In genomic region chr7:89677850-89678249, GRCm38 (mm10) we compare ENCODE assay signal across 23 mouse cellular contexts. TPM values are rescaled to one million over a fixed set of nuclear protein-coding genes. Genes with fewer than 3 reads are reported as not detected.
A peak's percentile ranks its signal among the peaks of the same experiment; 100 is the strongest.
DNase-seq lines count a peak whose midpoint lies in the region; ATAC-seq and TF ChIP-seq lines count a peak whose summit lies in the region.
"Had no signal": no experiment of that assay in that cellular context is flagged by ENCODE, and none has a peak within 500 bp of the region (broad histone marks: within the 10 kb centered on the region; RNA-seq: fewer than 3 reads in every experiment).

No protein-coding gene starts in this region.

- H3K9me3 ChIP-seq in hindbrain, embryonic 15.5 days: no peaks in the 10 kb centered on the region
- no peaks in the 10 kb centered on the region for H3K9me3 ChIP-seq in hindbrain, embryonic 13.5 days
- no peaks in the 10 kb centered on the region for H3K9me3 ChIP-seq in midbrain, postnatal 0 days (ENCODE audit: low read length)
- H3K9me3 ChIP-seq in midbrain, embryonic 13.5 days: no peaks in the 10 kb centered on the region
- no peaks in the 10 kb centered on the region for H3K9me3 ChIP-seq in forebrain, embryonic 11.5 days (ENCODE audit: control insufficient read depth, low read length)
- no peaks in the 10 kb centered on the region for H3K9me3 ChIP-seq in kidney, embryonic 15.5 days (replicated peaks)
- H3K9me3 ChIP-seq: neural tube, embryonic 12.5 days had no signal

- 54% methylated on average over 1 of the region's 1 CpGs for WGBS in hindbrain, embryonic 15.5 days
- 73% methylated on average over 1 of the region's 1 CpGs for WGBS in hindbrain, embryonic 13.5 days
- 77% methylated on average over 1 of the region's 1 CpGs for WGBS in midbrain, postnatal 0 days
- 65% methylated on average over 1 of the region's 1 CpGs for WGBS in midbrain, embryonic 13.5 days
- 23% methylated on average over 1 of the region's 1 CpGs for WGBS in forebrain, embryonic 11.5 days
- 74% methylated on average over 1 of the region's 1 CpGs for WGBS in kidney, embryonic 15.5 days

- H3K36me3 ChIP-seq in hindbrain, embryonic 15.5 days: no peaks in the 10 kb centered on the region
- no peaks in the 10 kb centered on the region for H3K36me3 ChIP-seq in hindbrain, embryonic 13.5 days
- H3K36me3 ChIP-seq in midbrain, postnatal 0 days (ENCODE audit: insufficient read depth, low read length): no peaks in the 10 kb centered on the region
- no peaks in the 10 kb centered on the region for H3K36me3 ChIP-seq in midbrain, embryonic 13.5 days
- H3K36me3 ChIP-seq in forebrain, embryonic 11.5 days (ENCODE audit: control insufficient read depth, insufficient read depth, low read length): no peaks in the 10 kb centered on the region
- H3K36me3 ChIP-seq in kidney, embryonic 15.5 days: no peaks in the 10 kb centered on the region
- H3K36me3 ChIP-seq: neural tube, embryonic 12.5 days had no signal

- peak; percentile 20 for DNase-seq in midbrain, postnatal 0 days (ENCODE audit: low spot score)
- DNase-seq in forebrain, embryonic 11.5 days (ENCODE audit: low spot score): no peak
- DNase-seq in spleen, adult 12 weeks (ENCODE audit: low spot score): no peak
- DNase-seq: adrenal gland, postnatal 14 days; cerebellum, adult 11-12 months; cerebellum, postnatal 25 days; embryo, embryonic 11 days; gastrocnemius, postnatal 25 days; kidney, adult 8-10 months; lung, adult 2 months; spleen, adult 18-20 months; thymus, postnatal 25 days had no signal

- no peaks in the 10 kb centered on the region for H3K4me1 ChIP-seq in hindbrain, embryonic 15.5 days (replicated peaks)
- no peaks in the 10 kb centered on the region; the same call in 1 of the 2 replicates for H3K4me1 ChIP-seq in hindbrain, embryonic 13.5 days (replicated peaks)
- 0 out of 2 replicates have a peak, but pooled peaks cover 4% of the 10 kb centered on the region for H3K4me1 ChIP-seq in midbrain, postnatal 0 days (ENCODE audit: insufficient read depth, low read length)
- H3K4me1 ChIP-seq in midbrain, embryonic 13.5 days (replicated peaks): no peaks in the 10 kb centered on the region
- 0 out of 2 replicates have a peak, but pooled peaks cover 5% of the 10 kb centered on the region for H3K4me1 ChIP-seq in forebrain, embryonic 11.5 days (replicated peaks; ENCODE audit: control insufficient read depth, insufficient read depth, low read length)
- H3K4me1 ChIP-seq in kidney, embryonic 15.5 days: no peaks in the 10 kb centered on the region
- H3K4me1 ChIP-seq: neural tube, embryonic 12.5 days had no signal

- H3K27me3 ChIP-seq in hindbrain, embryonic 15.5 days: no peaks in the 10 kb centered on the region
- H3K27me3 ChIP-seq in hindbrain, embryonic 13.5 days: no peaks in the 10 kb centered on the region
- H3K27me3 ChIP-seq in midbrain, postnatal 0 days (ENCODE audit: insufficient read depth, low read length): no peaks in the 10 kb centered on the region
- no peaks in the 10 kb centered on the region for H3K27me3 ChIP-seq in midbrain, embryonic 13.5 days
- no peaks in the 10 kb centered on the region for H3K27me3 ChIP-seq in forebrain, embryonic 11.5 days (ENCODE audit: control insufficient read depth, insufficient read depth, low read length)
- no peaks in the 10 kb centered on the region for H3K27me3 ChIP-seq in kidney, embryonic 15.5 days
- H3K27me3 ChIP-seq: neural tube, embryonic 12.5 days had no signal

- no peak for TF ChIP-seq CTCF in midbrain, postnatal 0 days (IDR thresholded peaks at IDR 0.05)

- H3K4me3 ChIP-seq in hindbrain, embryonic 15.5 days: no peak overlapping the region
- no peak overlapping the region for H3K4me3 ChIP-seq in hindbrain, embryonic 13.5 days
- no peak overlapping the region for H3K4me3 ChIP-seq in midbrain, postnatal 0 days (ENCODE audit: low read depth, low read length)
- no peak overlapping the region for H3K4me3 ChIP-seq in midbrain, embryonic 13.5 days (replicated peaks)
- H3K4me3 ChIP-seq in forebrain, embryonic 11.5 days (ENCODE audit: low read depth, low read length): no peak overlapping the region
- no peak overlapping the region for H3K4me3 ChIP-seq in kidney, embryonic 15.5 days (replicated peaks)
- H3K4me3 ChIP-seq: erythroblast, embryonic 14.5 days; neural tube, embryonic 12.5 days had no signal

- ATAC-seq in hindbrain, embryonic 15.5 days (ENCODE audit: low FRiP score, low read depth): peak; percentile 27; the same call in 1 of the 2 replicates
- no peak for ATAC-seq in hindbrain, embryonic 13.5 days (ENCODE audit: low FRiP score)
- no peak for ATAC-seq in midbrain, postnatal 0 days (ENCODE audit: low FRiP score)
- ATAC-seq in midbrain, embryonic 13.5 days: no peak
- peak; percentile 81 for ATAC-seq in forebrain, embryonic 11.5 days (replicated peaks; ENCODE audit: low FRiP score)
- no peak for ATAC-seq in kidney, embryonic 15.5 days (replicated peaks; ENCODE audit: low FRiP score)
- no peak for ATAC-seq in megakaryocyte, adult 5-6 weeks (ENCODE audit: poor library complexity, severe bottlenecking)
- ATAC-seq: CD4-positive, CD25-positive, alpha-beta regulatory T cell, adult 4 months had no signal

- H3K9ac ChIP-seq in hindbrain, embryonic 15.5 days: no peak overlapping the region
- no peak overlapping the region for H3K9ac ChIP-seq in hindbrain, embryonic 13.5 days
- H3K9ac ChIP-seq in midbrain, postnatal 0 days (replicated peaks; ENCODE audit: low read length, poor library complexity, severe bottlenecking): no peak overlapping the region
- no peak overlapping the region for H3K9ac ChIP-seq in midbrain, embryonic 13.5 days (replicated peaks)
- no peak overlapping the region for H3K9ac ChIP-seq in forebrain, embryonic 11.5 days (ENCODE audit: low read length)
- H3K9ac ChIP-seq in kidney, embryonic 15.5 days: no peak overlapping the region
- H3K9ac ChIP-seq: neural tube, embryonic 12.5 days had no signal

- H3K4me2 ChIP-seq in hindbrain, embryonic 15.5 days: no peak overlapping the region
- no peak overlapping the region for H3K4me2 ChIP-seq in hindbrain, embryonic 13.5 days
- H3K4me2 ChIP-seq in midbrain, postnatal 0 days (ENCODE audit: low read depth, low read length, poor library complexity, severe bottlenecking): no peak overlapping the region
- no peak overlapping the region for H3K4me2 ChIP-seq in midbrain, embryonic 13.5 days (replicated peaks)
- H3K4me2 ChIP-seq in forebrain, embryonic 11.5 days (ENCODE audit: low read depth, low read length, severe bottlenecking): no peak overlapping the region
- H3K4me2 ChIP-seq in kidney, embryonic 15.5 days: no peak overlapping the region
- H3K4me2 ChIP-seq: liver, embryonic 11.5 days; neural tube, embryonic 12.5 days had no signal

- H3K27ac ChIP-seq in hindbrain, embryonic 15.5 days (replicated peaks): no peak overlapping the region
- H3K27ac ChIP-seq in hindbrain, embryonic 13.5 days: no peak overlapping the region
- no peak overlapping the region for H3K27ac ChIP-seq in midbrain, postnatal 0 days (ENCODE audit: low read depth, low read length)
- no peak overlapping the region for H3K27ac ChIP-seq in midbrain, embryonic 13.5 days
- H3K27ac ChIP-seq in forebrain, embryonic 11.5 days (ENCODE audit: low read depth, low read length): no peak overlapping the region; the same call in 1 of the 2 replicates
- H3K27ac ChIP-seq in kidney, embryonic 15.5 days: no peak overlapping the region
- H3K27ac ChIP-seq: neural tube, embryonic 12.5 days had no signal

RNA-seq across cellular contexts. Expression of gene Me3, which starts 45.7 kb away (rescaled TPM):
- polyA plus RNA-seq in hindbrain, embryonic 15.5 days (2015; fragmentation: Nextera tagmentation; extraction: Ambion mirVana): 14.7 and 14.8 TPM in 2 replicates
- 4.1 and 4.3 TPM in 2 replicates for polyA plus RNA-seq in hindbrain, embryonic 13.5 days (2015; fragmentation: Nextera tagmentation; extraction: Ambion mirVana)
- 16.9 and 25.2 TPM in 2 replicates for total RNA-seq in midbrain, postnatal 0 days (2014; rRNA removed)
- polyA plus RNA-seq in midbrain, postnatal 0 days (2015; fragmentation: Nextera tagmentation; extraction: Ambion mirVana): 23.7 and 24.4 TPM in 2 replicates
- polyA plus RNA-seq in midbrain, embryonic 13.5 days (2015; fragmentation: Nextera tagmentation; extraction: Ambion mirVana): 2.1 and 2.5 TPM in 2 replicates
- 0.90 and 1.1 TPM in 2 replicates for polyA plus RNA-seq in forebrain, embryonic 11.5 days (2014; fragmentation: Nextera tagmentation; extraction: Ambion mirVana)
- polyA plus RNA-seq in kidney, embryonic 15.5 days (2015; fragmentation: Nextera tagmentation; extraction: Ambion mirVana): 11.4 and 12.1 TPM in 2 replicates
- total RNA-seq in megakaryocyte, adult 5-6 weeks (2015): not detected in 2 replicates
- not detected in 2 replicates for total RNA-seq in megakaryocyte, adult 5-6 weeks (2017)
- total RNA-seq: megakaryocyte-erythroid progenitor cell, adult 5-6 weeks; monocyte, adult 5-6 weeks had no signal
- polyA plus RNA-seq: erythroblast, embryonic 14.5 days had no signal

Comparison
In these comparisons a context has a peak if more than half of its experiments do, and no peak if none do; other contexts are left out.
1. ATAC-seq: peak in hindbrain, embryonic 15.5 days (single experiment) and forebrain, embryonic 11.5 days (single experiment); none in hindbrain, embryonic 13.5 days (single experiment), midbrain, postnatal 0 days (single experiment), midbrain, embryonic 13.5 days (single experiment), kidney, embryonic 15.5 days (single experiment) and megakaryocyte, adult 5-6 weeks (single experiment).